Mouse (Mus musculus) heart, postnatal 14 days (tissue): Measurements from ENCODE around the gene Nrp1. TPM values are rescaled to one million over a fixed set of nuclear protein-coding genes. Genes with fewer than 3 reads are reported as not detected.

ENCODE experiments used
- DNase-seq, 2 experiments: peaks; one replicate each; pipeline ENCODE4 v3.0.0; 2021 to 2022
- intact Hi-C: fragments of 180-260 bp; cut with DNase I; formaldehyde crosslinking; loops from one replicate; pipeline ENCODE4 v1.15.1; 2025
- total RNA-seq, 2 experiments: library from RNA; stranded (reverse); gene quantifications; 2 replicates each; pipeline ENCODE4 v1.2.3; 2021

Gene Nrp1
- total RNA-seq, 2 experiments from 2014 or later, result 128 to 131 TPM

DNA sequence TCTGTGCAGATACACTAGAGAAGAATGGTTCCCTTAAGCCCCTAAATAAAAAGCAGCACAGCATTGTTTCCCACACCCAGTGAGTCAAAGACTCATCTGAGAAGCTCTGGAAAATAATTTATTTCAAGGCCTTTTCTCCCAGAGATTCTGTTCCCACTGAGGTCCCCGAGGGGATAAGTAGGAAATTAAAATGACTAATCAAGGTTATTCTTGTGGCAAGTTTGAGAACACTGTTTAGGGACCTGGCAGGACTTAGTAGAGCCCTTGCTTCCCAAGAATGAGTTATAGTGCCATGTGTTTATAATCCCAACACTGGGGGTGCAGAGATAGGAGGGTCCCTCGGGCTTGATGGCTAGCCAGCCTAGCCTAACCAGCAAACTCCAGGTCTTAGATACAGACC lies 127.6 kb downstream of the Nrp1 start:
- intact Hi-C loops, result no loop called here
- DNase-seq, result no peak

DNA sequence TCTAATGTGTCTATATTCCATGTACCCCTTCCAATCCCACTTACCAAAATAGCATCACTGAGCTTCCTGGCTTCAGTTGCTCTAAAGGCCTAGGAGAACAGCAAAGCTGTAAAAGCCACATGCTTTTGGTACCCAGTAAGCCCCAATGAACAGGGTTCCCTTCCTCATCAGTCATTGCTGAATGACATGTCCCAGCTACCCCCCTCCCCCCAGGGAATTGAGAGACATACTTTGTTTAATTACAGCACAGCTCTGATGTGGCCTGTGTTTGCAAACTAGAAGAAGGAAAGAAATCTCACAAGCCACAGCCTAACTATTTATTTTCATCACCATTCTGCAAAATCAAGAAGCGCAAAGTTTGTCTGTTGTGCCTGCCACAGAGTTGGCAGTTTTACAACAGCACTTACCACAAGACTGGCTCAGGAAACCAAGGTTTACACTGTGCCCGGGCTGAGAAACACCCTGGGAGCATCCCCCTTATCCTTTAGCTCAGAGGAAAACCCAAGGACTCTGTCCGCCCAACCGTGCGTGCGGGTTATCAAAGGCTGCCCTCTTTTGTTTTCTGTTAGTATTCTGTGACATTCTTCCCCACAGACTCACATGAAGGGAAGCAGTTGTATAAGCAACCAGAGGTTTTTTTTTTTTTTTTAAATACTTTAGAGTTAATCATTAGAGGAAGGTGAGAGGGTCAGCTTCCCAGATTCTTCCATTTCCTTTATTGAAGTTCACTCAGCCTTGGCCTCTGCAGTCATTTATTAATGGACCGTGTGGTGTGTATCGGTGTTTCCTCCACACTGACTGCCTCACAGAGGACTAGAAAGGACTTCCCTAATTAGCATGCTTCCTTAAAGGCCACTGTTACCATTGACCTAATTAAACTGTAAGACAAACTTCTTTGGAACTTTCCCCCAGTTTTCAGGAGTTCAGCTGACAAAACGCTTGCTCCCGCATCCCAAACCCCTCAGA lies 129.8 kb downstream of the Nrp1 start:
- intact Hi-C loops, result loop anchor here (1.0 kb wide), 1 partner anchor 126 kb away; no protein-coding TSS in a partner anchor
- DNase-seq, result no peak

DNA sequence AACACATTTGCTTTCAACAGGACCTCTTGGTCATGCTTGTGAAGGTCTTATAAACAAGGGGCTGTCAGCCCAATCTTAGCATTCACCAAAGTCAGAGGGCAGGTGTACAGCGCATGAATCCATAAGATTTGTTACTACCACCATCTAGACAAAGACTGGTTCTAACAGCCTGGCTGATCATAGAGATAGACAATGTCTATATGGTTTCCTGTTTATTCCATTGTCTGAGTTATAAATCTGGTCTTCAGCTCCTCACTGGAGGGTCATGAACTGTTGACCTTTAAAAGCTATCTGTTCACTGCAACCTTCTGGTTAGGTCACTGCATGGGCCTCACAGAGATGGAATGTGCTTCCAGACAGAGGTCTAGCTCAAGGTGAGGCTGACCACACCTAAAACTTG lies 130.9 kb downstream of the Nrp1 start:
- intact Hi-C loops, result no loop called here
- DNase-seq, result no peak

DNA sequence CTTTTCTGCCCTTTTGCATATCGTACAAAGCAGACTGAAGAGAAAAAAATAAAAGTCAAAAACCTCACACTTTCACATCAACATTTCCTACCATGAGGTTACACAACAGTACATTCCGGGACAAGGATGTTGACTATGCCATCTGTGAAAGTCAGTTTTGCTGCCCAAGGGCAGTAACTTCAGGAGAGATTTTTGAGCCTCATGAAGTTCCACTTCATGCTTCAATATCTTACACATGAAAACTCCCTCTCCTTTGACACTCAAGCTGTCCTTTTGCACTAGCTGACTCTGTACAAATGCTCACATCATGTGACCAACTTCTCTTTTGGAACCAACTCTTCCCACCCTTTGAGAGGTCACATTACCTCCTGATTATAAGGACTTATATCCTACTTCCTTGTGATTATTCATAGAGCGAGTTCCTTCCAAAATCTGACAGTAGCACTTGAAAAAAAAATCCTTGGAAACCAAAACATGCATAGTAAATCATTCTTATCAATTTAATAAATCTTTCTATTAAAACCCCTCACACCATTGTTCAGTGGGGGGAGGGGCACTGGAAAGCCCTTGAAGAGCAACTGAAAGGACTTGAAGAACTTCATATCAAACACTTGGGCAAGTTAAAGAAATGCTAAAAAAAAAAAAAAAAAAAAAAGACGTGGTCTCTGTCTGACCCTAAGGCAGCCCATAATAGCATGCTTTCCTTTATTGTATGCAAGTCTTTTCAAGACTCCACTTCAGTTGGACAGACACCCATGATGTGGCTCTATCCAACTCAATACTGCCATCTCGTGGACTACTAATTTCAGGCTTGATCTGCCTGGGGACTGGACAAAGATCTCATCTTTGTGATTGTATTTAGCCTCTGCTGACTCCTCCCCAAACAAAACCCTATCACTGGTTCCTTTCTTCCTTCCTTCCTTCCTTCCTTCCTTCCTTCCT lies 133.0 kb downstream of the Nrp1 start:
- intact Hi-C loops, result loop anchor here (5.0 to 10.0 kb wide), 4 partner anchors 907 to 1304 kb away; no protein-coding TSS in a partner anchor
- peak; percentile 54 to 78 for DNase-seq

DNA sequence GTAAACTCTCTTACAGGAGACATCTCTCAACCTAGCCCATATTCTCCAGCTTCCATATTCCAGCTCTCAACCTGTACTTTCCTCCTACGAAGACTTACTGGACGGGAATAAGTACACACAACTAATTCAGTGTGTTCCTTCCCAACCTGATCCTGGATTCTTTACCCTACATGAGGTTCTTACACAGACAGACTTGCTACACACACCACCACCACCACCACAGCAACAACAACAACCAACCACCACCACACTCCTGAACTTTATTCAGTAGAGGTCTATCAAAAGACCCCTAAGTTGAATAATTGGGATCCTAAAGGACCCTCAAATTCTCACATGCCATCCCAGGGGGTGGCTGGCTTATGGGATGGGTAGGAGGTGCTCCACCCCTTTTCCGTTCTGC lies 135.4 kb downstream of the Nrp1 start:
- intact Hi-C loops, result loop anchor here (5.0 to 10.0 kb wide), 4 partner anchors 909 to 1306 kb away; no protein-coding TSS in a partner anchor
- DNase-seq, result no peak

DNA sequence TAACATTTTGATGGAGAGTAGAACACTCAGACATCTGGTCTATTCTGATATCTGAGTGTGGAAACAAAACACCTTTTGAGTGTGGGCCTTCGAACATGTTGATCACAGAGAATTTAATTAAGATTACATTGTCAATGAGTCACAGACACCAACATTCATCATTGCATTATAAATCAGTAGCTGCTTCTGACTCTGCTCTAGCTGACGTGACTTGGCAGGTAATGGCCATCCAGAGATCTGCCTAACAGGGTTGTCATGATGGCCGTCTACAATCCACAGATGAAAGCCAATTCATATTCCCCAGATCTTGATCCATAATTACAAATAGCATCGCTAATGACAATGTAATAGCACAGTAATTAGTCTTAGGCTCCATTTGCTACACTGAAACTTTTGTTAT lies 140.4 kb downstream of the Nrp1 start:
- DNase-seq, result no peak
- intact Hi-C loops, result loop anchor here (10.0 kb wide), 2 partner anchors 914 to 1164 kb away; no protein-coding TSS in a partner anchor

DNA sequence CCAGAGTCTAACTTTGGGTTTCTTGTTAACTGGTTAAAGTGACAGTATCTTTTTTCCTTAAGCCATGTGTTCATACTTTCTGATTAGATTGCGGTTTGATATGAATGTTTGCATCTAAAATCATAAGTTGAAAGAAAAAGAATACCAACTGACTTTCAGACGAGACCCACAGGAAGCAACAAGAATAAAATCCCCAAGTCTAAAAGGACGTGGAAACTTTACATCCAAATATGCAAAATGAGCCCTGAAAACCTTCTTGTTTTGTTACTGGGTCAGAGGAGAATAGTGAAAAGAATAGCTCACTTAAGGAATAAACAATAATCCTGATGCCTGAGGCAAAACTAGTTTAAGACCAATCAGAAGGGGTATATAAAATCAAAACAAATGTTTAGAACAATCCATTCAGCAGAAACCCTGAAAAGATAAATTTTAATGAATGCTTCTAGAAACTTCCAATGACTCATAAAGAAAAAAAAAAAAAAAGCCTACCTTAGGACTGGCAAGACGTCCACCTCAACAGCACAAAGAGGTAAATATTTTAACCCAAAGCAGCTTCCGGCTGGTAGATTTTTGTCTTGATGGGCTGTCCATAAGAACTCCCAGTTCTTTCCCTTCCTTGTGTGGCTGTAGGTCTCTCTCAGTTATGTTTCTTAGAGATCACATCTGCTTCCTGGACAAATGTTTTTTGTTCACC lies 145.9 kb downstream of the Nrp1 start:
- DNase-seq, result no peak
- intact Hi-C loops, result no loop called here

DNA sequence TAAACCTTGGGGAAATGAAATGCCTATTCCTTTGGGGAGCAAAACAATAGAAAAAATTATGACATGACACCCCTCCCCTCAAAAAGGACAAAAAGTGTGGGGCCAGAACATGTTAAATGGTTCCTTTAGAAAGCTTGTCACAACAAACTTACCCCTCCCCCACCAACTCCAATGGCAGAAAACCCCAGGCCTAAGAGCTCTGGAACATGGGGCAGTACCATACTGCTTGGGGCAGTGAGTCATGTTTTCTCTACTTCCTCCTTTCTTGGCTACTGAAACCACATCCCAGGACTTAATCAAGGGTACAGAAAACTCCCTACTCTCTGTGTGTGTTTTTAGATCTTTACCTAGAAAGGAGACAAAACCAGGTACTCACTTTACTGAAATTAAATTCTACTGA lies 147.5 kb downstream of the Nrp1 start:
- intact Hi-C loops, result no loop called here
- no peak for DNase-seq

DNA sequence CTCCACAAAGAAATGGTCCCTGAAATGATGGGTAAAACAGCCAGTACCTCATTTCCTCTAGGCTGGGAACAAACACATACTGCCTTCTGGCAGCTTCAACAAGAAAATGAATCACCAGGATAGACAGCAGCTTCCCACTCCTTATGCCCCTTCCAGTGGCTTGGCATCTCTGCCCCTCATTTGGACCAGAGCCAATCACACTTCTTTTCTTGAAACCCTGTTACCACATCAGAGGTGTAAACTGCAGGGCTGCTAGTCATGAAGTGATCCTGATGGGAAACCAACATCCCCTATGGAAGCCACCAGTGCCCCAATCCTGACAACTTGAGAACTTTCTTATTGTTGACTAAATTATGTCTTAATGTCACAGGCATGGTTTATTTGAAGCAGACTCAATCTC lies 150.3 kb downstream of the Nrp1 start:
- intact Hi-C loops, result no loop called here
- DNase-seq, result no peak

DNA sequence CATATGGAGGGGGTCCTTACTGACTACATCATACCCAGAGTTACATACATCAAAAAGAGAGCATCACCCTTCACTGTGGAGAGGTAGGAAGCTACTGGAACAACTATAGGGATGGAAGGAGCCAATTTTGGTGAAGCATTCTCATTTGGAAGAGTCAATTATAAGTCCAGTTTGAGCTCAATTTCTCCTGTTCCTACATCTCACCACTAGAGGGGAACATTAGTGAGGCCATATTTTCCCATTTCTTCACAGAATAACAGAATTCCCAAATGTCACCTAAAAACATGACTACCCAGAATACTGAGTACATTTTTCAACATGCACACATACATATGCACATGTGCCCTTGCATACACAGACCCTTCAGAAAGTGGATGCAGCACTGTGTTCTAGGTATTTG lies 152.6 kb downstream of the Nrp1 start:
- DNase-seq, result no peak
- intact Hi-C loops, result loop anchor here (5.0 to 10.0 kb wide), 2 partner anchors 41 to 204 kb away; no protein-coding TSS in a partner anchor

DNA sequence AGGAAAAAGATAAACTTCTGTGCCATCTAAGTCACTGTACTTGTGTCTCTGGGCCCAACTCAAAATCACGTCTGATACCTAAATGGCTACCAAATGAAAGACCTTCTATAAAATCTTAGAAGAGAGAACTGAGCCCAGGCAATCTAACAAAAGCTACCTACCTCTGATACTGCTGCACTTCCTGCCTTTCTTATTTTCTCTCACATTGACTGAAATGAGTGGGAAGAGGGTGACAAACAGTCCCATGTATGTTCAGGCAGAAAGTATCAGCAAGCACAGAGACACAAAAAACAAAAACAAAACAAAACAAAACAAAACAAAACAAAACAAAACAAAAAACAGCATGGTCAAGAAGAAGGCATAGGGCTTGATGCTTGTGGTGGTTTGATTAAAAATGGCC lies 153.3 kb downstream of the Nrp1 start:
- intact Hi-C loops, result loop anchor here (5.0 to 10.0 kb wide), 2 partner anchors 41 to 203 kb away; no protein-coding TSS in a partner anchor
- DNase-seq, result no peak

DNA sequence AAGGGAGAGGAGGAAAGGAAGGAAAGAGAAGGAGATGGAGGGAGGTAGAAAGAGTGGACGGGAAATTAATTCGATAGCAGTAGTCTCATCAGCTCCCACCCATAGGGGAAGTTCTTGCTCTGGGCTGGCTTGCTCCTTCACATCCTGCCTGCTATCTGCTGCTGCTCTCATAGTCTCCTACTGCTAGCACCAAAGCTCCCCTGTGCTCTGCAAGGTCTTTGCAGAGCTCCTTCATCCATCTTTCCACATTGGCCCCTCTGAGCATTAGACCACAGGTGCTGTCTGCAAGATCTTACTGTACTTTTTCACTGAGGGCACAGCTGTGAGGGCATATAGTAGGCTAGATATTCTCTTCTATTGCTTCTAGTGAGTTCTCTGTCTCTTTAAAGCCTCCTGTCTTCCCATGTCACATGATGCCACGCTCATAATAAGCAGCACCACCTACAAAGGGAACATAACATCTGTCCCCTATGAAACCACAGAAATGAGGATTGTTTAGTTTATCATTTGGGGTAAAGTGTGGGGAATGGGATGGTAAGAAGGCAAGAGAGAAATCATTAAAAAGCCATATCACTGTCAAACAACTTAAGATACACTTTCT lies 158.5 kb downstream of the Nrp1 start:
- intact Hi-C loops, result loop anchor here (10.0 kb wide), 1 partner anchor 198 kb away; no protein-coding TSS in a partner anchor

DNA sequence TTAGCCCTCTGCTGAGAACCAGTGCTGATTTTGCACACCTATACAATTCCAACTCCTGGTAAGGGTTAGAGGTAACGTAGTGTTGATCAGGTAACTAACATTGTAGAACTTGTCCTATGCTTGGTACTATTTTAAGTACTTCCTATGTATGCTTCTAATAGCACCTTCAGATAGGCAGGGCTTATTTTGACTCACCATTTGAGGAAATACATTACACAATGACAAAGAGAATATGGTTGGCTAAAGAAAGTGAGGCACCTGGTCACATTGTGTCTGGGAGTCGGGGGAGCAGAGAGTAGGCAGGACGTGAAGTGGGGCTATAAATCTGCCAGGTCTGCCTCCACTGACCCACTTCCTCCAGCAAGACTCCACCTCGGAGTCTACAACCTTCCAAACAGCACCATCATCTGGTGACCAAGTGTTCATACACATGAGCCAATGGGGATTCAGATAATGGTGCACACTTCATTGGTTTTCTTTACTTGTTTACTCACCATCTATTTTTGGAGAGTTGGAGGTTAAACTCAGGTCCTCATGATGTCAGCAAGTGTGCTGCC lies 159.2 kb downstream of the Nrp1 start:
- DNase-seq, result no peak
- intact Hi-C loops, result loop anchor here (10.0 kb wide), 1 partner anchor 197 kb away; no protein-coding TSS in a partner anchor

More for the DNA sequence above, 158.5 kb downstream of the Nrp1 start:
- no peak for DNase-seq

DNA sequence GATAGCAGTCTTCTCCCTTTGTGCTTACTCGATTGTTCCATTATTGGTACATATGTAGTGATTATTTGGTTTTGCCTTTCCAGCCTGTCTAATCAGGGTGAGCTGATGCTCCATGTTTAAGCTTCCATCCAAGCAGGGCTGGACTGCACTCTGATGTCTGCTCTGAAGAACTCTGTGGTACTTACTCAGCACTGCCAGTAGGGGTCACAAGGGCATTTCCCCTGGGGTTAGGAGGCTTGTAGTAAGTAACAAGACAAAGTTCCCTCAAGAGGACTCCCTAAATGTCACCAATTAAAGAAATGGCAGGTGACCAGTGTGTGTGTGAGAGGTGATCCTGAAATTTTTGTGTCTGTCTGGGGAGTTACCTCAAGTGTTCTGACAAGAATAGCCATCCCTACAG lies 161.0 kb downstream of the Nrp1 start:
- DNase-seq, result peak; percentile 14 to 31
- intact Hi-C loops, result loop anchor here (10.0 kb wide), 1 partner anchor 195 kb away; no protein-coding TSS in a partner anchor

DNA sequence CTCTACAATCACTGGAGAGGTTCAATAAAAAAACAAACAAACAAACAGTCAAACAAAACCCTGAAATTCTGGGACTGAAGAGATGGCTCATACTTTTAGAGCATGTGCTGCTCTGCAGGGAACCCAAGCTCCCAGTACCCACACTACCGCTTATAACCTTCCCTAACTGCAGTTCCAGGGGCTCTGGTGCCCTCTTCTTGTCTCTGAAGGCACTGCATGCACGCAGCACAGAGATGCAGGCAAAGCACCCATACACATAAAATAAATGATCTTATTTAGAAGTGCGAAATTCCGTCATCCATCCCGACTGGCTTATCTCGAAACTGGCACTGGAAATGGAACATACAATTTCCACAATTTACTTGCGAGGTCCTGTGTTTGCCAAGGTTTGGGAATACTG lies 165.4 kb downstream of the Nrp1 start:
- intact Hi-C loops, result no loop called here
- DNase-seq, result peak in 1 of 2 experiments; percentile 5

DNA sequence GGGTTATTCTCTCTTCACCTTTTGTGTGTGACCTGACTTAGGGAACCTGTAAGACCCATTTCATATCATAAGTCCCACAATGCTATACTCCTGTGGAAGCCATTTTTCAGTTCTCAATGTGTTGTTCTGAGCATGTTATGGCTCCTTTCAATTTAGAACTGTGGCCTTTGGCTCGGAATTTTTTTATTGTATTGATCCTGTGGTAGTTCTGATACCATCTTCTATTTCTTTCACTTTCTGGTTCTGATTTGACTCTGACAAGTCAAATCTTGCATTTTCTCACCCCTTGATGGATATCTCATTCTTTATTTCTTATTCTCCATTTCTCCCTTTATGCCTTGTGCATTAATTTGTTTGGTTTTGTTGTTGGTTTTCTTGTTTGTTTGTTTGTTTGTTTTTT lies 167.5 kb downstream of the Nrp1 start:
- DNase-seq, result no peak
- intact Hi-C loops, result no loop called here

DNA sequence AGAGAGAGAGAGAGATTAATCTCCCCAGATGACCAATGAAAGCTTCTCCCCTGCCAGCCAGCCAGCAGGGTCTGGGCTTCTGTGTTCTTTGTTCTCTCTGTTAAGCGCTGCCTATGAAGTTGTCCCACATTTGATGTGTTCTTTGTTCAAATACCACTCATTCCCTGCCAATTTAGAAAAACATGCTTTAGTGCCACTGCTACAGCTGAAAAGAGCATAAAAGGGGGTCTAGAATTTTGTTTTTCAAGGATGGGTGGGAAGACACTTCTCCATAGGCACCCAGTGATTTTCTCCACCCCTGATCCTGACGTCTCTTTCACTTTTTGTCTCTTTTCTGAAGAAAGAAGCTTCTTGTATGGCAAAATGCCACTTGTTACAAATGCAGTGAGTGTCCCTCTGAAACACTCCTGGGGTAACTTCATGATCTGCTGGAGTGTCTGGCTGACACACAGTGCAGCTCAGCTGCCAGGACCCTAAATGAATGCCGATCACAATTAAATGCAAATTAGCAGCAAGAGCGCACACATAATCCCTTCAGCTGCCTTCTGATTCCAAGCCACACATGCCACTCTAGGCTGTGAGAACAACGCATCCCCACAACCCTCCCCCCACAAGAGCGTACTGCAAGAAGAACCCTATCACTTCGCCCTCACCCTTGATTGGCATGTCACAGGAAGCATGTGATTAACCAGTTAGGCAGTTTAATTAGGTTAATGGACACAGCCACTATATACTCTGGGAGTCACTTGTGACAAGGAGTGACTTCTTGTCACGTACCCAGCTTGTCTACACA lies 170.4 kb downstream of the Nrp1 start:
- intact Hi-C loops, result no loop called here
- DNase-seq, result no peak

DNA sequence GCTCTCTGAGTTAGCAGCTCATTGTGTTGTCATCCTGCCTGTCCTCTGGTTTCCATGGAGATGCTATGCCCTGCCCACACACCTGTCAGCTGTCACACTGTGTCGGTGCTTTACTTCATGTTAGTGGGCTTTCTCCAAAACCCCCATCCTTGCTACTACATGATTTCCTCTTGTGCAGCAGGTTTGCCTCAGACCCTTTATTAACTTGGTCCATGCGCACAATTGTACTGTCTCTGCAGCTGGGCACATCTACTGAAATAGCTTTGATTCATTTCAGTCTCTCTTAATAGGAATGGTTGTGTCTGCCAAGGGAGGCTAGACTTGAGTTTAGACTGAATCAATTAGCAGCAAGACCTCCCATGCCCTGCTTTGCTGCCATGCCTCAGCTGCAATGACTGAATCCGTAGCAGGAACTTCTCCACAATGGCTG lies 176.1 kb downstream of the Nrp1 start:
- intact Hi-C loops, result no loop called here
- DNase-seq, result no peak
